Mouse (Mus musculus) midbrain, embryonic 14.5 days (tissue): ENCODE results near the gene Cd55. TPM values are rescaled to one million over a fixed set of nuclear protein-coding genes. Genes with fewer than 3 reads are reported as not detected.
A peak's percentile ranks its signal among the peaks of the same experiment; 100 is the strongest.
"Not testable (repeated sequence)": the region's sequence is repeated elsewhere in the genome, so short reads cannot be mapped to it uniquely, and the experiment has no call there.

Experiments
- ATAC-seq: fragments of 200-750 bp; cut with Nextera tagmentation; 2 replicates; pipeline ENCODE4 v1.8.0; 2017; ENCODE audit warnings: moderate number of reproducible peaks, moderate library complexity; ENCODE audit not compliant: low FRiP score, low TSS enrichment
- DNase-seq: peaks from one replicate; pipeline ENCODE4 v3.0.0-alpha.2; 2015
- H3K27ac ChIP-seq: fragments of 300-500 bp; sonication (generic); replicated peaks from 2 replicates; pipeline ENCODE4 v1.5.1; 2014; ENCODE audit warnings: mild to moderate bottlenecking, low read depth, low read length, moderate library complexity
- H3K27me3 ChIP-seq: fragments of 300-500 bp; sonication (generic); 2 replicates; pipeline ENCODE4 v1.6.1; 2014; ENCODE audit warnings: low read length, control low read depth, mixed read lengths; ENCODE audit not compliant: control insufficient read depth, insufficient read depth
- H3K36me3 ChIP-seq: fragments of 300-500 bp; sonication (generic); 2 replicates; pipeline ENCODE4 v1.6.1; 2014; ENCODE audit warnings: low read length, control low read depth; ENCODE audit not compliant: control insufficient read depth, insufficient read depth
- H3K4me1 ChIP-seq: fragments of 300-500 bp; sonication (generic); 2 replicates; pipeline ENCODE4 v1.6.1; 2014; ENCODE audit warnings: mild to moderate bottlenecking, antibody characterized with exemption, low read length, control low read depth; ENCODE audit not compliant: control insufficient read depth, insufficient read depth
- H3K4me2 ChIP-seq: fragments of 300-500 bp; sonication (generic); 2 replicates; pipeline ENCODE4 v1.6.1; 2014; ENCODE audit warnings: mild to moderate bottlenecking, low read length, moderate library complexity
- H3K4me3 ChIP-seq: fragments of 300-500 bp; sonication (generic); replicated peaks from 2 replicates; pipeline ENCODE4 v1.5.1; 2014; ENCODE audit warnings: low read depth, low read length
- H3K9ac ChIP-seq: fragments of 300-500 bp; sonication (generic); replicated peaks from 2 replicates; pipeline ENCODE4 v1.6.1; 2014; ENCODE audit warnings: mild to moderate bottlenecking, low read length, moderate library complexity
- H3K9me3 ChIP-seq: fragments of 300-500 bp; sonication (generic); 2 replicates; pipeline ENCODE4 v1.6.1; 2016; ENCODE audit warnings: low read length, control low read depth, mixed read lengths; ENCODE audit not compliant: control insufficient read depth
- WGBS: fragments of 180-500 bp; shearing (Covaris S2); extraction: QIAGEN DNeasy Blood & Tissue Kit; methylation state at CpG from one replicate; pipeline ENCODE4 v1.1.7; 2014; 5-methylcytosine and 5-hydroxymethylcytosine counted together
- polyA plus RNA-seq: library from polyadenylated mRNA; unstranded; fragments of >200 nt; fragmentation: Nextera tagmentation; extraction: Ambion mirVana; gene quantifications from 2 replicates; pipeline ENCODE4 v1.2.1, GENCODE M21; 2014

Cd55 gene
- polyA plus RNA-seq, 1 experiment from 2014 or later = 6.1 TPM

DNA sequence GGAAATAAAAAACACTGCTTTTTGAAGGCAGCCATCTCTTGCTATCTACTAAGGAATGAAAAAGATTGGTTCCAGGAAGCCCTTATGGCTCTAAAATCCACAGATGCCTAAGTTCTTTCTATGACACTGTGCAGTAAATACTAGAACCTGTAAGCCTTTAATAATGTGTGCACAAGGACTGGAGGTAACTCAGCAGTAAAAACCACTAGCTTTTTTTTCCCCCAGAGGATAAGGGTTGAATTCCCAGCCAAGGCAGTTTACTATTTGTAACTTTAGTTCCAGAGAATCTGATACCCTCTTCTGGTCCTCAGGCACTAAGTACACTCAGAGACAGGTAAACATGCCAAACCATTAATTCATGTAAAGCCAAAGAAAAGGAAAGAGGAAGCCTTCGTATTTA, 19.6 kb downstream of the Cd55 start:
- WGBS = 84% methylated on average over 1 of the region's 1 CpGs

GRCm38 (mm10) chr1:130430920-130431319, 31.6 kb downstream of the Cd55 start:
- no peak for ATAC-seq
- H3K4me3 ChIP-seq = no peak overlapping the region
- H3K9ac ChIP-seq = no peak overlapping the region
- H3K4me2 ChIP-seq = no peak overlapping the region
- no peak overlapping the region for H3K27ac ChIP-seq
- no peaks in the 10 kb centered on the region for H3K27me3 ChIP-seq
- 77% methylated on average over 4 of the region's 4 CpGs for WGBS
- H3K4me1 ChIP-seq = no peaks in the 10 kb centered on the region
- H3K9me3 ChIP-seq = no peaks in the 10 kb centered on the region
- no peaks in the 10 kb centered on the region for H3K36me3 ChIP-seq
- DNase-seq = no peak

More for the DNA sequence above, 19.6 kb downstream of the Cd55 start:
- not testable (repeated sequence) for H3K4me1 ChIP-seq, H3K36me3 ChIP-seq, H3K4me3 ChIP-seq, DNase-seq, H3K9me3 ChIP-seq, ATAC-seq, H3K4me2 ChIP-seq, H3K27me3 ChIP-seq, H3K9ac ChIP-seq, H3K27ac ChIP-seq

DNA sequence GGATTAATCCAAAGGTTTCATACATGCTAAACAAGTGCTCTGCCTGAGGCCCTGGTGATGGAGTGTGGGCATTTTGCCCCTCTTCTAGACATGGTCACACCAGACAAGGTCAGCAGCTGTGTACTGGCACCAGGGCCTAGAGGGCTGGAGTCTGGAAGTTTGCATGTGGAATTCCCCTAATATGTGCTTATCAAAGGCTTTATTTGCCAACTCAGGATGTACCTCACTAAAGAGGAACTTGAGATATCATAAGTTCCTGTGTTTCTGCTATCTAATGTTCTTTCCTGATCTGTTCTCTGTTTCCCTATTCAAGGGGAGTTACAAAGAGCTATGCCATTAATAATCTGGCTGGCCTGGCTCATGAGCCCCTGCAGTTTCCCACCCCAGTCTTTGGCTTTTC, 33.9 kb downstream of the Cd55 start:
- not testable (repeated sequence) for DNase-seq, H3K4me3 ChIP-seq, H3K9ac ChIP-seq, ATAC-seq, H3K27me3 ChIP-seq, H3K4me2 ChIP-seq, H3K36me3 ChIP-seq, H3K27ac ChIP-seq, H3K4me1 ChIP-seq, H3K9me3 ChIP-seq

GRCm38 (mm10) chr1:130427175-130427853, 35.2 kb downstream of the Cd55 start:
- not testable (repeated sequence) for H3K9me3 ChIP-seq, H3K4me3 ChIP-seq, H3K9ac ChIP-seq, H3K4me1 ChIP-seq, H3K4me2 ChIP-seq, H3K27ac ChIP-seq, H3K36me3 ChIP-seq, DNase-seq, H3K27me3 ChIP-seq, ATAC-seq
- 67% methylated on average over 2 of the region's 3 CpGs for WGBS

DNA sequence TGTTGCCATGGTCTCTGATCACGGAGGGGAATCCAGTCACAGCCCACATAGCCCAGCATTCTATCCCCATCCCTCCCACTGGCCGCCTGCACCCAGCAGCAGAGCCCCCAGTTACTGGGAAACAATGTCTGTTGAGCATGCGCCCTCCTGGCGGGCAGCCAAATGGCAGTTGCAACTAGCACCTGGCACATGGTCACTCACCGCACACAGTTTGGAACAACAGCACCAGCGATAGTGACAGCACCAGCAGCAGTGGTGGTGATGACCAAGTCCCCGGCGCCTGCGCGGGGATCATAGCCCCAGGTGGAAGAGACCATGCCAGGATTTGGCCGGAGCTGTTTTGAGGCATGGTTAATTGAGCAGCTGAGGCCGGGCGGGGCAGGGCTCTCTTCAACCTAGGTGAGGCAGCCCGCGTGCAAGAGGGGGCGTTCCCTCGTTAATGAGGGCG, 39.9 kb downstream of the Cd55 start, which contains the start of gene Cd55b:
TSS of gene Cd55b (minus strand) at position 346 of the 448 bp plus-strand sequence.
- no peaks in the 10 kb centered on the region for H3K27me3 ChIP-seq
- no peak within 1 kb of the TSS for H3K4me3 ChIP-seq
- H3K4me2 ChIP-seq = no peak within 1 kb of the TSS
- peak; percentile 50; the same call in 1 of the 2 replicates for ATAC-seq
- H3K27ac ChIP-seq = no peak within 1 kb of the TSS
- H3K9me3 ChIP-seq = no peaks in the 10 kb centered on the region
- no peak within 1 kb of the TSS for H3K9ac ChIP-seq
- H3K4me1 ChIP-seq = no peaks in the 10 kb centered on the region
- no peaks in the 10 kb centered on the region for H3K36me3 ChIP-seq
- 68% methylated on average over 18 of the region's 18 CpGs for WGBS
- DNase-seq = peak; percentile 18

GRCm38 (mm10) chr1:130422033-130422432, 40.5 kb downstream of the Cd55 start:
- not testable (repeated sequence) for H3K36me3 ChIP-seq, H3K9me3 ChIP-seq, H3K4me2 ChIP-seq, H3K4me1 ChIP-seq, DNase-seq, ATAC-seq, H3K27me3 ChIP-seq, H3K27ac ChIP-seq, H3K9ac ChIP-seq, H3K4me3 ChIP-seq
- no CpG with 5 or more reads among the region's 6 CpGs for WGBS

- not testable (repeated sequence) for H3K4me1 ChIP-seq, H3K9me3 ChIP-seq, H3K4me3 ChIP-seq, H3K9ac ChIP-seq, DNase-seq, H3K4me2 ChIP-seq, H3K36me3 ChIP-seq, H3K27ac ChIP-seq, ATAC-seq, H3K27me3 ChIP-seq
Measured at GRCm38 (mm10) chr1:130397109-130397508, 65.4 kb downstream of the Cd55 start.

Other genes starting within 250 kb of the Cd55 start
- gene Cd55b, start 39.7 kb downstream of the Cd55 start, polyA plus RNA-seq = not detected in 2 replicates
- not detected in 2 replicates for gene Zp3r, start 166.9 kb upstream of the Cd55 start, polyA plus RNA-seq
- 0.16 TPM in 1 of 2 replicates, not detected in the other for gene C4bp, start 198.9 kb upstream of the Cd55 start, polyA plus RNA-seq